Mouse (Mus musculus): ENCODE results near the gene A030005L19Rik. TPM values are rescaled to one million over a fixed set of nuclear protein-coding genes. Genes with fewer than 3 reads are reported as not detected.
"Not testable (repeated sequence)": the region's sequence is repeated elsewhere in the genome, so short reads cannot be mapped to it uniquely, and the experiment has no call there.

Gene A030005L19Rik
- total RNA-seq (2021) = 1 to 10 TPM in 1 of 2 experiments, under 1 TPM in 1; 0.58 to 1.1 TPM
- long read RNA-seq = 0 reads

GRCm38 (mm10) chr1:82913025-82913424, at the start of gene A030005L19Rik:
Gene A030005L19Rik (plus strand): TSS chr1:82913325.
- no peak for DNase-seq (ENCODE audit: low spot score in 2 of 2)

- no peak for DNase-seq (ENCODE audit: low spot score in 2 of 2)
Observed at GRCm38 (mm10) chr1:82870202-82870601, 42.9 kb upstream of the A030005L19Rik start.

- no peak for DNase-seq (ENCODE audit: low spot score in 2 of 2)
Observed at GRCm38 (mm10) chr1:82879172-82879571, 34.0 kb upstream of the A030005L19Rik start.

- DNase-seq (ENCODE audit: low spot score in 2 of 2) = no peak
Observed at GRCm38 (mm10) chr1:82880196-82880595, 32.9 kb upstream of the A030005L19Rik start.

GRCm38 (mm10) chr1:82893269-82893668, 19.9 kb upstream of the A030005L19Rik start:
- no peak for DNase-seq (ENCODE audit: low spot score in 2 of 2)

GRCm38 (mm10) chr1:82900567-82900966, 12.6 kb upstream of the A030005L19Rik start:
- DNase-seq (ENCODE audit: low spot score in 2 of 2) = no peak

- no peak for DNase-seq (ENCODE audit: low spot score in 2 of 2)
Observed at GRCm38 (mm10) chr1:82901201-82901600, 11.9 kb upstream of the A030005L19Rik start.

GRCm38 (mm10) chr1:82905886-82906285, 7.2 kb upstream of the A030005L19Rik start:
- no peak for DNase-seq (ENCODE audit: low spot score in 2 of 2)

- DNase-seq (ENCODE audit: low spot score in 2 of 2) = not testable (repeated sequence)
Observed at GRCm38 (mm10) chr1:82913434-82913833, 309 bp downstream of the A030005L19Rik start.

- DNase-seq (ENCODE audit: low spot score in 2 of 2) = no peak
Observed at GRCm38 (mm10) chr1:82924650-82925049, 11.5 kb downstream of the A030005L19Rik start, which contains the start of gene A030014E15Rik. Gene A030014E15Rik (plus strand): TSS chr1:82924917.

GRCm38 (mm10) chr1:82930558-82930957, 17.4 kb downstream of the A030005L19Rik start:
- not testable (repeated sequence) for DNase-seq (ENCODE audit: low spot score in 2 of 2)

- not testable (repeated sequence) for DNase-seq (ENCODE audit: low spot score in 2 of 2)
Observed at GRCm38 (mm10) chr1:82931326-82931725, 18.2 kb downstream of the A030005L19Rik start, which contains the start of gene Gm6217. Gene Gm6217 (minus strand): TSS chr1:82931399.

- DNase-seq (ENCODE audit: low spot score in 2 of 2) = no peak
Observed at GRCm38 (mm10) chr1:82938666-82939065, 25.5 kb downstream of the A030005L19Rik start.

- not testable (repeated sequence) for DNase-seq (ENCODE audit: low spot score in 2 of 2)
Observed at GRCm38 (mm10) chr1:82942505-82942904, 29.4 kb downstream of the A030005L19Rik start.

GRCm38 (mm10) chr1:82943295-82943694, 30.2 kb downstream of the A030005L19Rik start, which contains the start of gene A030003K21Rik:
Gene A030003K21Rik (minus strand): TSS chr1:82943388.
- not testable (repeated sequence) for DNase-seq (ENCODE audit: low spot score in 2 of 2)

- DNase-seq (ENCODE audit: low spot score in 2 of 2) = not testable (repeated sequence)
Observed at GRCm38 (mm10) chr1:82946029-82946428, 32.9 kb downstream of the A030005L19Rik start.

GRCm38 (mm10) chr1:82948601-82949000, 35.5 kb downstream of the A030005L19Rik start:
- DNase-seq (ENCODE audit: low spot score in 2 of 2) = no peak

- DNase-seq (ENCODE audit: low spot score in 2 of 2) = not testable (repeated sequence)
Observed at GRCm38 (mm10) chr1:82955913-82956312, 42.8 kb downstream of the A030005L19Rik start, which contains the start of gene Gm7544. Gene Gm7544 (minus strand): TSS chr1:82956013.

GRCm38 (mm10) chr1:82959870-82960385, 46.8 kb downstream of the A030005L19Rik start, which contains the start of gene Gm47955:
Gene Gm47955 (plus strand): TSS chr1:82960286.
- no peak for DNase-seq (ENCODE audit: low spot score in 2 of 2)
